Mouse (Mus musculus) embryo, embryonic 9.5 days (tissue): ENCODE data around the gene Gpr68.

ENCODE experiments used
- DNase-seq: peaks from one replicate; pipeline ENCODE4 v3.0.0-alpha.2; 2017; ENCODE audit errors: extremely low spot score

Gene Gpr68

GRCm38 (mm10) chr12:100868049-100868622, 39.9 kb downstream of the Gpr68 start:
- DNase-seq: no peak

DNA sequence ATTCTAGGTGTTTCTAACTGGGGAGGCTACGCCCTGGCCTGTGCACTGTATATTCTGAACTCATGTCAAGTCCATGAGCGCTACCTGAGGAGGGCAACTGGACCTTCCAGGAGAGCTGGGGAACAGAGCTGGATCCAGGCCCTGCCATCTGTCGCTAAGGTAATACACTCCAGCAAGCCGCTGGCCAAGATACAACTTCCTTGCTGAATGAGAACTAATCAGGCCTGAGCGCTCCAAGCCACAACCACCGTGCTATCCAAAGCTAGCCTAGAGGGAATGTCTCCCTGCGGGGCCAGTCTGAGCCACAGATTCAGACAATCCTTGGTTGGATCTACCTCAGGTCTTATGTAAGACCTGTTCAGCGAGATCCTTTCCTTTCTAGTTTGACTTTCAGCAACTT, 40.9 kb downstream of the Gpr68 start:
- no peak for DNase-seq

- no peak for DNase-seq
Observed at GRCm38 (mm10) chr12:100865509-100866078, 42.4 kb downstream of the Gpr68 start.

DNA sequence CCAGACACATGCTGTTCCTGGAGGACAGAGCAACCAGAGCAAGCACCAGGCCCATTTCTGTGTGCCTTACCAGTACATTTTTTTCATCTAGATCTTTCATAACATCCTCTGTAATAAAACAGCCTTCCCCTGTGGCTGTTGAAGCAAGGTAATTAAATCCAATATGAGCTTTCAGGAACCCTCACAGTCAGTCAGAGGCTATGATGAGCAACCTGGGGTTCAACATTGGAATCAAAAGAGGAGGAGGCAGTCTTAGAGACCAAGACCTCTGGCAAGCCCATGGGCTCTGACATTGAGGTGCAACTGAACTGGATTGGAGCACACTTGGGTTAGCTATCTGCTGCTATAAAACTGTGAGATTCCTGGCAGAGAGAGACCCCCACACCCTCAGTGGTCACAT, 42.9 kb downstream of the Gpr68 start:
- DNase-seq: no peak

- no peak for DNase-seq
Observed at GRCm38 (mm10) chr12:100862856-100863446, 45.0 kb downstream of the Gpr68 start.

DNA sequence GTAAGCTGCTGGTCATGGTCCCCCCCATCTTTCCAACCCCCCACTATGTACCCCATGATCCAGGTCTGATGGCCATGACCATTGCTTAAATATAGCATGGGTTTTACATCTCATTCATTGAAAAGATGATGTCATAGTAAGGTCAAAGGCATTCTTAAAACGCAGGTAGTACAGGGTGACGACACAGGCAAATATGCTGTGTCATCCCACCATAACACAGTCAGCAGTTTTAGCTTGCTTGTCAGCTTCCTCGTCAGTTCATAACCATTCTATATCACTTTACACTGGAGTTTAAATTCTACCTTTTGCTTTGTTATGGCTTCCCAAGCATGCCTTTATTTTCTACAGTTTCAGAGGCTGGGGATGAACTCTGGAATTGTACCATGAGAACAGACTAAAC, 45.7 kb downstream of the Gpr68 start:
- no peak for DNase-seq

DNA sequence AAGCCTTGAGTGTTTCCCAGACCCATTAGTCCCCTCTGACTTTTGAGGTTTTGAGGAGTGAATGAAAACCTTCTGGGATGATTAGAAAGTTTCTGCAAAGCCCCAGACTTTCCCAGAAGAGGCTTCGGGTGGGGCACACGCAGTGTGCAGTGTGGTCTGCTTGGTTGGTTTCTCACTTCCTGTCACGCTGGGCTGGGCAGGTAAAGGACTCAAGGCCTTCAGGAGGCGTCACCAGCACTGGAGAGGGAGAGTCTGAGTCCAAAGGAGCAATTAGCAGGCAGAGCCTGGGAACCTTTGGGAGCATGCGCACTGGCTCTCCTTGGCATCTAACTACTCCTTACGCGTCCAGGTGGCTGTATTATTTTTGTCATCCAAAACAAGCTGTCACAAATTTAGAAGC, 50.2 kb downstream of the Gpr68 start:
- DNase-seq: no peak

DNA sequence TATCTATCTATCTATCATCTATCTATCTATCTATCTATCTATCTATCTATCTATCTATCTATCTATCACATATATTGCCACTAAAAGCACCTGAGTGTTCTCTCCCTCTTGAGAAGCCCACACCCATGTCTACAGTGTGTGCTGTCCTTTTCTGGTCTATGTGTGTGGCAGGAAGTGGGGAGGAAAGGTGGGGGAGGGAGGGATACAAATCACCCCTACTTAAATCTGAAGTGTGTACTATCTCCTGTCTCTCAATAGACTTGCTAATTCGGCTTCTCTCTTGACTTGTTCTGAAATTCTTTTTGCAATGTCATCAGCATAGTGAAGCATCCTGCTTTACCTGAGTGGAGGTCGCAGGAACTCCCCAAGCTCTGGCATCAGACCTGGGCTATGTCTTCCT, 51.7 kb downstream of the Gpr68 start:
- DNase-seq: no peak

GRCm38 (mm10) chr12:100852370-100852769, 55.6 kb downstream of the Gpr68 start:
- no peak for DNase-seq

DNA sequence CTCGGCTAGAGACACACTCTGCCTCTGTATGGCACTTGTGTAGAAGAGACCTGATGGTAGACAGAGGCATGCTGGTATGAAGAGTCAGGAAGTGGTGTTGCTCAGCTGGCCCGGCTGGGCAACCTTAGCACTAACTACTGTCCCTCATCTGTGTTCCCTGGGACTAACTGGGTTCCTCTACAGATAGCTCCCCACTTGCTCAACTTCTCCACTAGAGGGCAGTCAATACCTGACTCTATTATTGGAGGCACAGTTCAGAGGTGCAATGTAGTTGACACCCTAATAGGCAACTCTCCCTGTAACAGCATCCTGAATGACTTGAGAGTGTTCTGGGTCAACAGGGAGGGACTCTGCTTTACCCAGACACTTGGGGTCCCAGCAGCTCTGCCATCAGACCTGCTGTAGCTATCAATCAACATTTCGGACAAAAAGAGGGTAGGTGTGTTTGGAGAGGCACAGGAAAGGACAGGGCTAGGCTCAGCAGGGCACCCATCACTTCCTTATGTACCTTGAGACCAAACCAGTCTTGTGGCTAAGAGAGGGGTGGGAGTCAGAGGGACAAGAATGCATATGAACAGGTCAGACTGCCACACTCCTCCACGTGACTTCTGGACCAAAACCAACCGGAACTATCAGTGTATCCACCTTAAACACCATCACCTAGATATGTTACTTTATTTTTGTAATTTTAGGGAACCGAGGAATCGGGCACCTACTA, 58.4 kb downstream of the Gpr68 start:
- peak; percentile 44 for DNase-seq

GRCm38 (mm10) chr12:100847437-100848080, 60.4 kb downstream of the Gpr68 start:
- no peak for DNase-seq

DNA sequence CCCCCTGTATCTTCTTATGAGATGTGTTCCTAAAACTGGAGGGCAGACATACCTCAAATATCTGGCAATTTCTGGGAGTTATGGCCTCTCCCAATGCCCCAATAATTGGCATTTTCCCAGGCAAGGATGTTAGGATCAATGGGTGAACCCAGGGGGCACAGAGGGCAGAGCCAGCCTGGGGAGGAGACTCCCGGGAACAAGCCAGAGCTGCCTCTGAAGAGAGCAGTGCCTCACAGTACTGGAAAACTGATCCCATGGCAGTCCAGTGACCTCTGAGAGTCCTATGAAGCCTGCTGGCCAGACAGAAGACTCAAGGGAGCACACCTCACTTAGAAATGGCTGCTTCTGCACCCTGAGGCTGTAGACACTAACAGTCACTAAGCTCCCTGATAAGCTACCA, 61.4 kb downstream of the Gpr68 start:
- DNase-seq: no peak

GRCm38 (mm10) chr12:100845829-100846228, 62.2 kb downstream of the Gpr68 start:
- DNase-seq: no peak

GRCm38 (mm10) chr12:100844546-100844945, 63.5 kb downstream of the Gpr68 start:
- DNase-seq: no peak

DNA sequence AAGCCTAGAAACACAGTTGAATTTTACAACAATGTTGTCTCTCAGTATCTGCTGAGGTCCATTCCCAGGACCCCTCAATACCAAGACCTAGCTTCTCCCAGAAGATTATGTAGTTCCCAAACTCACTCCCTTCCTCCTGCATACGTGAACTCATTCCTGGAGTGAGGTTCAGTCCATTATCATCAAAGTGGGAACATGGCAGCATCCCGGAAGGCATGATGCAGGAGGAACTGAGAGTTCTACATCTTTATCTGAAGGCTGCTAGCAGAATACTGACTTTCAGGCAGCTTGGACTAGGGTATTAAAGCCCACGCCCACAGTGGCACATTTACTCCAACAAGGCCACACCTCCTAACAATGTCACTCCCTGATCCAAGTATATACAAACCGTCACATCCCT, 64.8 kb downstream of the Gpr68 start:
- no peak for DNase-seq

- DNase-seq: peak; percentile 76
Observed at GRCm38 (mm10) chr12:100841211-100841792, 66.7 kb downstream of the Gpr68 start.

DNA sequence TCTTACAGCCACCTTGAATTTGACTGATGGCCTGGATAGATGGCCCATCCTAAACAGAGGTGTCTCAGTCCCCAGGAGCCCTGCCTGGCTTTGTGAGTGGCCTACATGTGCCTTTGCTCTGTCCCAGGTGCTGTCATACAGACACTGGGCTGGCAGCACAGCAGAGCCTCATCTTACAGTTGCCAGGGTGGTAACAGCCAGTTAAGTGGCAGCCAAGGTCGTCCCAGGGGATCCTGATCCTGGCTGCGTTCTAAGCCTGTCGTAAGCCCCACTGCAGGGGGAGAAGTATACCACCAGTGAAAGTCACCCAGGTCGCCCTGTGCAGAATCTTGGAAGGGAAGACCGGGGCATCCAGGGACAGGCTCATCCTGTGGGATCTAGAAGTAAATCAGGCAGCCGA, 68.1 kb downstream of the Gpr68 start:
- no peak for DNase-seq

- no peak for DNase-seq
Observed at GRCm38 (mm10) chr12:100839079-100839600, 68.9 kb downstream of the Gpr68 start.

DNA sequence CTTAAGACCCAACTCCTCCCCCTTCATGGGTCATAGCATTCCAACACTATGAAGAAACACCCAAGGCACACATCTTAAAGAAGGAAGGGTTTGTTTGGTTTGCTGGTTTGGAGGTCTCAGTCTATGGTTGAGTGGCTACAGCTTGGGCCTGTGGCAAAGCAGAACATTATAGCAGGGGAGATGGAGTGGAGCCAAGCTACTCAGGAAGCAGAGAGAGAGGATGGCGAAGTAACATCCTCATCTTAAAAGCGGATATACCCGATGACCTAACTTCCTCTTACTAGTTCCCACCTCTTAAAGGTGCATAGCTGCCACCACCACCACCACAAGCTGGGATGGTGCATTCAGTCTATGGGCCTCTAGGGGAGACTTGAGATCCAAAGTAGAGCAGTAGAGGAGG, 70.8 kb downstream of the Gpr68 start:
- no peak for DNase-seq

DNA sequence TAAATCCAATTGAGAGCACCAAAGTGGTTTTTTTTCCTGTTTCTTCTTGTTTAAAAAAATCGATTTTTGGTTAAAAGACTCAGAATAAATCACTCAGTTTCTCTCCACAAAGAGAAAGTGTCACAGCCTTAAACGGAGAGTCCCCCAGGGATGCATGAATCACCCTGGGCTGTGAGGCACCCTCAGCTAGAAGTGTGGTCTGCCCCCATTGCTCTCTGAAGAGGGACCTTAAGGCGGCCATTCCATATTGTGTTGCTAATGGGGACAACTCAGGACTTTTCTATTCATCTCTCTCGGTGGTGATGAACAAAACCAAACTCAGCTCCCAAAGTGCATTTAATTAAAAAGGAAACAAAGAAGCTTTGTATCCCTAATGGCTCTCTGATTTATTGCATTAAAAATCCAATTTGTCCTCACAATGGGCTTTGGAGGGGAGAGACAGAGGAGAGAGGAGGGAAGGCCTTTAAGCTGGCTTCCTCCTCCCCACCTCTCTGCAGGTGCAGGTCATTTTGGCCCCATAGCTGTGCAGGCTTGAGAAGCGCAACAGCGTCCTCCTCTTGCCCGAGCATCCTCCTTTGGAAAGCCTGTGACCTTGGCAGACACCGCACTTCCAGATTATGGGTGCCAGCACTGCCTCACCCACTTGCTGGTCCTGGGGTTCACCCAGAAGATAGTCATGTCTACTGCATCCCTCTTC, 76.2 kb downstream of the Gpr68 start:
- DNase-seq: no peak

DNA sequence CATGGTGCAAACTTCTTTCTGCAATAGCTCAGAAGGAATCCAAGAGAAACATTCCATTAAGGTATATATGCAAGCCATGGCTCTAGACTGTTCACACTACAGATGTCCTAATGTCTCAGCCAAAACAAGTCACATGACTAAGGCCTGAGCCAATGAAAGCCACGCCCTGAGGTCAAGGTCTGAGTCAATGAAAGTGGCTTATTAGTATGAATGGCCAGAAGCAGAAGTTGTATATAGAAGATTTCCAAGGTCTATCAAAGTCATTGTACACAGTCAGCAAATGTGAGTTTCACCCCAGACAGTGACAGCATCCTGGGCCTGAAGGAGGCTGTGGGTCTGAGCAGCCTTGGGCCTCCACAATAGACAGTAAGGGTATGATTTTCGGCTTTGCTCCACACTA, 77.0 kb downstream of the Gpr68 start:
- DNase-seq: no peak
